Mouse (Mus musculus) MEL (cell line): ENCODE data around the gene Gjc1. TPM values are rescaled to one million over a fixed set of nuclear protein-coding genes. Genes with fewer than 3 reads are reported as not detected.

ENCODE experiments used
- DNase-seq: peaks from one replicate; pipeline ENCODE4 v3.0.0; 2011; ENCODE audit warnings: low read depth, low spot score
- H3K27ac ChIP-seq: 2 replicates; pipeline ENCODE4 v1.5.1; 2012; ENCODE audit warnings: low read depth, mild to moderate bottlenecking, control low read depth, low read length, moderate library complexity; ENCODE audit not compliant: control insufficient read depth
- H3K27me3 ChIP-seq, 2 experiments: fragments of 150-350 bp in 1 of 2; sonication (generic) in 1 of 2; 2 replicates each; pipeline ENCODE4 v1.6.1; 2012; ENCODE audit warnings: low read length in 2 of 2, mild to moderate bottlenecking in 2 of 2, improper control_type of control experiment in 1 of 2, moderate library complexity in 1 of 2; ENCODE audit not compliant: insufficient read depth in 2 of 2, control insufficient read depth in 1 of 2
- H3K36me3 ChIP-seq, 2 experiments: 2 replicates each; pipeline ENCODE4 v1.6.1; 2012 to 2014; ENCODE audit warnings: low read length in 2 of 2, improper control_type of control experiment in 1 of 2, inconsistent platforms in 1 of 2, mild to moderate bottlenecking in 1 of 2; ENCODE audit not compliant: insufficient read depth in 2 of 2, control insufficient read depth in 1 of 2
- H3K4me1 ChIP-seq, 2 experiments: fragments of 150-350 bp in 1 of 2; sonication (generic) in 1 of 2; 2 replicates each; pipeline ENCODE4 v1.6.1; 2012; ENCODE audit warnings: low read length in 2 of 2, improper control_type of control experiment in 1 of 2, mild to moderate bottlenecking in 1 of 2; ENCODE audit not compliant: insufficient read depth in 2 of 2, control insufficient read depth in 1 of 2
- H3K4me3 ChIP-seq, 2 experiments: fragments of 150-350 bp in 1 of 2; sonication (generic) in 1 of 2; 2 replicates each; pipeline ENCODE4 v1.5.1; 2012; ENCODE audit warnings: low read depth in 2 of 2, low read length in 2 of 2, mild to moderate bottlenecking in 2 of 2, moderate library complexity in 2 of 2, control low read depth in 1 of 2, improper control_type of control experiment in 1 of 2; ENCODE audit not compliant: control insufficient read depth in 1 of 2, insufficient read depth in 1 of 2
- H3K79me2 ChIP-seq: 2 replicates; pipeline ENCODE4 v1.6.1; 2012; ENCODE audit warnings: mild to moderate bottlenecking, low read length, moderate library complexity; ENCODE audit not compliant: control insufficient read depth, poor library complexity, insufficient read depth
- H3K9ac ChIP-seq: 2 replicates; pipeline ENCODE4 v1.6.1; 2012; ENCODE audit warnings: low read depth, mild to moderate bottlenecking, control low read depth, low read length, moderate library complexity; ENCODE audit not compliant: control insufficient read depth, poor library complexity, severe bottlenecking
- H3K9me3 ChIP-seq: fragments of 150-350 bp; sonication (generic); replicated peaks from 2 replicates; pipeline ENCODE4 v1.6.1; 2012; ENCODE audit warnings: mild to moderate bottlenecking, low read length, improper control_type of control experiment, moderate library complexity; ENCODE audit not compliant: insufficient read depth
- BHLHE40 ChIP-seq: IDR thresholded peaks from 2 replicates; pipeline ENCODE4 v1.6.1; 2012; ENCODE audit warnings: low read depth, mild to moderate bottlenecking, inconsistent platforms, low read length, improper control_type of control experiment, borderline replicate concordance
- CHD1 ChIP-seq: IDR thresholded peaks from 2 replicates; pipeline ENCODE4 v1.6.1; 2012; ENCODE audit warnings: low read depth, mild to moderate bottlenecking, inconsistent platforms, low read length, improper control_type of control experiment
- ETS1 ChIP-seq: IDR thresholded peaks from 2 replicates; pipeline ENCODE4 v1.6.1; 2012; ENCODE audit warnings: low read depth, mild to moderate bottlenecking, inconsistent platforms, low read length, improper control_type of control experiment, moderate library complexity
- JUND ChIP-seq: IDR thresholded peaks from 2 replicates; pipeline ENCODE4 v1.6.1; 2011; ENCODE audit warnings: low read depth, mild to moderate bottlenecking, improper control_type of control experiment, low read length
- MAFK ChIP-seq: IDR thresholded peaks from 2 replicates; pipeline ENCODE4 v1.6.1; 2011; ENCODE audit warnings: low read depth, mild to moderate bottlenecking, low read length, improper control_type of control experiment, borderline replicate concordance
- MXI1 ChIP-seq: IDR thresholded peaks from 2 replicates; pipeline ENCODE4 v1.6.1; 2011; ENCODE audit warnings: mild to moderate bottlenecking, low read depth, low read length, improper control_type of control experiment
- MYB ChIP-seq: IDR thresholded peaks from 2 replicates; pipeline ENCODE4 v1.6.1; 2011; ENCODE audit warnings: mild to moderate bottlenecking, low read depth, low read length, improper control_type of control experiment
- MYC ChIP-seq: IDR thresholded peaks from 2 replicates; pipeline ENCODE4 v1.6.1; 2011; ENCODE audit warnings: low read depth, mild to moderate bottlenecking, low read length, improper control_type of control experiment, moderate library complexity
- NELFE ChIP-seq: IDR thresholded peaks from 2 replicates; pipeline ENCODE4 v1.6.1; 2011; ENCODE audit warnings: low read depth, low read length, improper control_type of control experiment
- NRF1 ChIP-seq: IDR thresholded peaks from 2 replicates; pipeline ENCODE4 v1.6.1; 2014; ENCODE audit warnings: low read depth, mild to moderate bottlenecking, inconsistent platforms, low read length, improper control_type of control experiment, moderate library complexity; ENCODE audit not compliant: poor library complexity, insufficient read depth, severe bottlenecking
- POLR2A ChIP-seq, 2 experiments: IDR thresholded peaks; 2 replicates each; pipeline ENCODE4 v1.6.1; 2011 to 2012; ENCODE audit warnings: low read length in 2 of 2, mild to moderate bottlenecking in 2 of 2, control low read depth in 1 of 2, improper control_type of control experiment in 1 of 2, low read depth in 1 of 2, moderate library complexity in 1 of 2; ENCODE audit not compliant: control insufficient read depth in 1 of 2, insufficient read depth in 1 of 2, poor library complexity in 1 of 2
- POLR2AphosphoS2 ChIP-seq: IDR thresholded peaks from 2 replicates; pipeline ENCODE4 v1.6.1; 2011; ENCODE audit warnings: low read length, improper control_type of control experiment
- RAD21 ChIP-seq: IDR thresholded peaks from 2 replicates; pipeline ENCODE4 v1.6.1; 2011; ENCODE audit warnings: mild to moderate bottlenecking, low read depth, low read length, improper control_type of control experiment
- RCOR1 ChIP-seq: IDR thresholded peaks from 2 replicates; pipeline ENCODE4 v1.6.1; 2012; ENCODE audit warnings: low read depth, mild to moderate bottlenecking, inconsistent platforms, low read length, improper control_type of control experiment
- SIN3A ChIP-seq: IDR thresholded peaks from 2 replicates; pipeline ENCODE4 v1.6.1; 2012; ENCODE audit warnings: low read length, improper control_type of control experiment, inconsistent platforms
- TBP ChIP-seq: IDR thresholded peaks from 2 replicates; pipeline ENCODE4 v1.8.0; 2011; ENCODE audit warnings: low read depth, low read length, improper control_type of control experiment
- USF1 ChIP-seq: IDR thresholded peaks from 2 replicates; pipeline ENCODE4 v1.6.1; 2014; ENCODE audit warnings: low read depth, mild to moderate bottlenecking, inconsistent platforms, low read length, improper control_type of control experiment, moderate library complexity
- ZKSCAN1 ChIP-seq: IDR thresholded peaks from 2 replicates; pipeline ENCODE4 v1.6.1; 2012; ENCODE audit warnings: low read depth, mild to moderate bottlenecking, inconsistent platforms, low read length, improper control_type of control experiment, moderate library complexity
- polyA plus RNA-seq, 2 experiments: library from polyadenylated mRNA; stranded (reverse) in 1 of 2; unstranded in 1 of 2; fragments of >175 nt in 1 of 2; fragments of >200 nt in 1 of 2; gene quantifications; 2 replicates each; pipeline versions ENCODE4 v1.2.1 to v1.2.4; 2012; ENCODE audit warnings: low replicate concordance in 2 of 2, low read depth in 1 of 2; ENCODE audit not compliant: insufficient read length in 2 of 2, insufficient read depth in 1 of 2, missing spikeins in 1 of 2
- total RNA-seq: library from RNA; depleted of rRNA; stranded (reverse); fragments of 300-350 nt; gene quantifications from 2 replicates; pipeline ENCODE4 v1.2.3, GENCODE M21; 2012

Gjc1 gene
- total and polyA plus RNA-seq, 3 experiments = not detected

GRCm38 (mm10) chr11:102838616-102839150 is 19.2 kb upstream of the Gjc1 start:
- Histone ChIP-seq H3K4me1 (no peaks in the 10 kb centered on the region), H3K9ac (no peak overlapping the region), H3K79me2 (no peaks in the 10 kb centered on the region), H3K27me3 (no peaks in the 10 kb centered on the region), H3K4me3 (no peak overlapping the region), H3K9me3 (no peaks in the 10 kb centered on the region), H3K27ac (no peak overlapping the region), H3K36me3 (peaks cover 0 to 11% of the 10 kb centered on the region in 2 experiments; a peak in 2 of 4 replicates)
- no peak for DNase-seq
- TF ChIP-seq NRF1 (no peak), JUND (no peak), MAFK (no peak), NELFE (no peak), BHLHE40 (no peak), ETS1 (no peak), RAD21 (no peak), TBP (no peak)

- H3K4me1 ChIP-seq = no peaks in the 10 kb centered on the region
- H3K79me2 ChIP-seq = no peaks in the 10 kb centered on the region
- no peaks in the 10 kb centered on the region for H3K27me3 ChIP-seq
- no peaks in the 10 kb centered on the region for H3K9me3 ChIP-seq
- no peak overlapping the region for H3K4me3 ChIP-seq
- TF ChIP-seq MYB = no peak
- no peak for TF ChIP-seq MYC
- no peak for TF ChIP-seq USF1
- TF ChIP-seq POLR2AphosphoS2 = no peak
- no peak for TF ChIP-seq RCOR1
- no peak for TF ChIP-seq POLR2A (IDR thresholded peaks at IDR 0.05; ENCODE audit: control insufficient read depth in 1 of 2, insufficient read depth in 1 of 2, low read depth in 1 of 2, low read length in 2 of 2, poor library complexity in 1 of 2)
- TF ChIP-seq ZKSCAN1 = no peak
- no peak for TF ChIP-seq SIN3A
- TF ChIP-seq MXI1 = no peak
- no peak for TF ChIP-seq CHD1
- H3K27ac ChIP-seq = no peak overlapping the region
- H3K9ac ChIP-seq = no peak overlapping the region
- no peak for DNase-seq
- H3K36me3 ChIP-seq = peaks cover 0 to 6% of the 10 kb centered on the region in 2 experiments; a peak in 2 of 4 replicates
These were observed 18.6 kb upstream of the Gjc1 start for GRCm38 (mm10) chr11:102838126-102838525.
